Mouse (Mus musculus) adrenal gland, adult 2 months (tissue): ENCODE results near the gene Slc25a25. TPM values are rescaled to one million over a fixed set of nuclear protein-coding genes. Genes with fewer than 3 reads are reported as not detected.

Source experiments
- DNase-seq: peaks from one replicate; pipeline ENCODE4 v3.0.0; 2021
- polyA plus RNA-seq: library from polyadenylated mRNA; depleted of rRNA; stranded (reverse); fragments of >200 nt; gene quantifications from 2 replicates; pipeline ENCODE4 v1.2.3, GENCODE M21; 2012; rRNA removed
- total RNA-seq, 2 experiments: library from RNA; stranded (reverse); gene quantifications; 2 replicates each; pipeline ENCODE4 v1.2.3; 2021

Slc25a25 gene
- total and polyA plus RNA-seq, 3 experiments = 34.0 to 79.5 (median 35.2) TPM

DNA sequence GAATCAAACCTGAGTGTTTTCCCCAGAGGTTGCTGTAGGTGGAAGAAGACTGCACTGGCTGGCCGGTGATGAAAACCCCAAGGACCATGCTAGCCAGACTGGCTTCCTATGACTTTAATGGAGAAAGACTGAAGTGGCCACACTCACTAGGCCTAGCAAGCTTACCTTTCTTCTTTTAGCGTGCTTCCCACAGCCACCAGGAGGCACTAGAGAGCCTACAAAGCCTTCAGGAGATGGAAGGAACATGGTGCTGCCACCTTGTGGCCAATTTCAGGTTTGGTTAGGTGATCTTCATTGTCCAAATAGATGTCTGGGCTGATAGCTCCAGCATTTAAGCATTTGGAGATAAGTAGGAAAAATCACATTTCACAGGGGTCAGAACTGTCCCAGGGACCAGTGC is 46.6 kb downstream of the Slc25a25 start:
- peak; percentile 90 for DNase-seq

DNA sequence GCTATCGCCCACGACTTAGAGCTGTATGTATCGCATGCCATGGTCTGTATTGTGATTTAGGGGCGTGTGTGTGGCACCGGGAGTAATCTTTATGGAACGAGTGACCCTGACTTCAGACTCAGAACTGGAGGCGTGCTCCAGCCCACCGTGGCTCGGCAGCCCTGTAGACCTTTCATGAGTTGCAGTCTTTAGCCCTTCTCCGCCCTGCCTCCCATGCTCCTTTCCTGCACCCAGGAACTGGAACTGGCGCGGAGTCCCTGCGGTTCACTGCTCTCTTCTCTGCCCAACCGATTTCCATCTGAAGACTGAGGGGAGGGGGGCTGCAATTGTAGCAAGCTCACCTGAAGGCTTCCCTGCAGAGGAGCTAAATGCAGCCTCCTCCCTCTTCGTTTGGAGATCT is 54.5 kb downstream of the Slc25a25 start:
- DNase-seq = no peak

DNA sequence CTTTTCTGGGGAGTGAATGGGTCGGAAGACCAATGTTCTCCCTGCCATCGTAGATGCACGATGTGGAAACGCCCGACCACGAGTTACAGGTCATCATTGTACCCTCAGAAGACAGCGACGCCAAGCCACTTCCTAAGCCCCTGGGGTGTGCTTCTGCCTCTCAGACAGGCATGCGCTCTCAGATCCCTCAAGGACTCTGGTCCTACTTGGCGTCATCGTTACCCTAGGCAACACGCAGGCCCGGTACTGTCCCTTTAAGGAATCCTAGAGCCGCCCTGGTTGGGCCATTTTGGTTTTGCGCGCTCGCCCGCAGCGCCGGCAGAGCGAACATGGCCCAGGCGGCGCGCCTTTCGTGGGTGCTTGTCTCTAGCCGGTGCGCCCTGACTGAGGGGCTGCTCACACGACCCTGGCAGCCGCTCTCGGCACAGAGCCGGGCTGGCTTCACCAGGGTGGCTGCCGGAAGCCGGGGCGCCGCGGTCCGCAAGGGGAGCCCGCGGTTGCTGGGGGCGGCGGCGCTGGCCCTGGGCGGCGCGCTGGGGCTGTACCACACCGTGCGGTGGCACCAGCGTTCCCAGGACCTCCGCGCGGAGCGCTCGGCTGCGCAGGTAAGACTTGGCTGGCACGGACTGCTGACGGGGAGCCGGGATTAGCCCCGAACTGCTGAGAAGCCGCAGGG is 55.2 kb downstream of the Slc25a25 start:
- peak; percentile 94 for DNase-seq

DNA sequence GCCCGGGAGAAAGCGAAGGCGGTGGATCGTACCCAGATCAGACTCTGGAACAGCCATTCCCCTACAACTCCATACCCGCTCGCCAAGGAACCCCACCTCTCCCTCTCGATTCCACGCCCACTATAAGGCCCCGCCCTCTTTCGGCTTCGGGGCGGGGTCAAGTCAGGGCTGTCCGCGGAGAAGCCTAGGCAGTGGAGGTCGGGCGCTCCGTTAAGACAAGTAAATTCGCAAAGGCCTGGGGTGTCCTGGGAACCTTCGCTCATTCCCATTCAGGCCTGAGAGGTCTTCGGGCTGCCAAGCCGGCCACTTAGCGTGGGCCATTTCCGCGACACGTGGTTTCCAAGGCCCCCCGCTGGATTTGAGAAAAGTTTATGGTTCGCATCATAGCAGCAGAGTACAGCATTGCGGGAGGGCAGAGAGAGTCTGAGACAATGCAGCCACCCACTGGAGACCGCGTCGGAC is 55.7 kb downstream of the Slc25a25 start, which contains the start of gene Ptges2:
Ptges2 (plus strand) TSS at position 413 of the 462 bp plus-strand sequence.
- DNase-seq = peak; percentile 95

DNA sequence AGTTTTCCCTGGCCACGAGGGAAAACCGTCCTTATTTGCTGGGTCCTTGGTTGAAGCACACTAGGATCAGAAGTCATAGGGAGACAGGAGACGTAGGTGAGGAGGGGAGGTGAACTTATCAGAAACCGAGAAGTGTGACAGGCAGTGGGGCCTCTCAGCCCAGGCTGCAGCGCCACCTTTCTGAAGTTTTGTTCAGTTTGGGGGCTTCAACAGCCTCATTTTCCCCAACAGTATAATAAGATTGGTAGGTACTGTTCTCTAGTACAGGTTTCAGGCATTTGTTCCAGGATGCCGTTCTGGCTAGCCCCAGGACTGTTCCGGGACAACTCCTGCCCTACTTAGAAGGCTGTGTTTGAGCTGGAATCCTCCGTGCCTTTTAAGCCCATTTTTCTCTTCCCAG is 56.3 kb downstream of the Slc25a25 start:
- DNase-seq = no peak

DNA sequence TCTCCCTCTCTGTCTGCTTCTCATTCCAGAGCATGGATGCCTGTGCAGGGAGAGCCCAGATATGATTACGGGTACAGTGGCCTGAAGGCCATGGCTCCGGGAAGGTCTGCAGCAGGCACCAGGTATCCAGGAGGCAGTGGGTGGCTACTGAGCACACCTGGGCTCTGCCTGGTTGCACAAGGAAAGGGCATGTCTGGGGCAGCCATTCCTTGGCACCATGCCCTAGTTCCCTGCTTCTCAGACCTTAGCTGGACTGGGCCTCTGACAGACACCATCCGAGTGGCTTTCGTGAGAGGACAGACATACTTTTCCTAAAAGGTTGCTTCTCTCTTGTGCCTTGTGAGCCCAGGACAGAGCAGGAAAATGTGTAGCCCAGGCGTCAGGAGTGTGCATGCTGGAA is 59.2 kb downstream of the Slc25a25 start:
- DNase-seq = no peak

DNA sequence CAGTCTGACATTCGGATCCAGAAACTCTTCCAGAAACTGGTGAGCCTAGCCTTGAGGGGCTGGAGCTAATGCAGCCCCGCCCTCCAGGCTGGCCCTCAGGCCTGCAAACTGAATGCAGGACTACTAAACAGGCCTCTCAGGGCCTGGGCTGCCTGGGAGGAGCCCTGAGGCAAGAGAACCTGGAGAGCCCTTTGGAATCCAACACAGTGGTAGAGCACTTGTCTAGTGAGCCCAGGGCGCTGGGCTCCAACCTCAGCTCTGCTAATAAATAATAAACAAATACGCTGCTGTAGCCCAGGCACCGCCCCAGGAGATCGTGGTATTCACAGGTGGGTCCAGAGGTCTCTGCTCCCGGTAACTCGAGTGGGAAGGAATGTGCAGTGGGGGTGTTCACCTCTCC is 60.4 kb downstream of the Slc25a25 start:
- no peak for DNase-seq

DNA sequence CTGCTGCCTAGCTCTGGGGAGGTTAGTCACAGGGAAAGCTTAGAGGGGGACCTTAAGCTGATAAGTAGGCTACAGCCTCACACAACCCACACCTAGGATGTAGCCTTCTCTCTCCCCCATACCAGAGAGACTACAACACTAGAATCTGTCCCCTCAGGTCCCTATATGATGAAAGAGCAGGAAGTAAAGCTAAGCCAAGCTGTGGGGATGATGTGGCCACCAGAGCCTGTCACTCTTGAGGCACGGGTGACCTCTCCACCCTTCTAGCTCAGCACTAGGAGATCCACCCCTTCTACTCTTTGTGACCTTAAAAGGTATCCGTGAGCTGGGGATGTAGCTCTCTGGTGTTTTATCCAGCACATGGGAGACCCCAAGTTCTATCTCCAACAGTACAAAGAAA is 62.1 kb downstream of the Slc25a25 start:
- no peak for DNase-seq

DNA sequence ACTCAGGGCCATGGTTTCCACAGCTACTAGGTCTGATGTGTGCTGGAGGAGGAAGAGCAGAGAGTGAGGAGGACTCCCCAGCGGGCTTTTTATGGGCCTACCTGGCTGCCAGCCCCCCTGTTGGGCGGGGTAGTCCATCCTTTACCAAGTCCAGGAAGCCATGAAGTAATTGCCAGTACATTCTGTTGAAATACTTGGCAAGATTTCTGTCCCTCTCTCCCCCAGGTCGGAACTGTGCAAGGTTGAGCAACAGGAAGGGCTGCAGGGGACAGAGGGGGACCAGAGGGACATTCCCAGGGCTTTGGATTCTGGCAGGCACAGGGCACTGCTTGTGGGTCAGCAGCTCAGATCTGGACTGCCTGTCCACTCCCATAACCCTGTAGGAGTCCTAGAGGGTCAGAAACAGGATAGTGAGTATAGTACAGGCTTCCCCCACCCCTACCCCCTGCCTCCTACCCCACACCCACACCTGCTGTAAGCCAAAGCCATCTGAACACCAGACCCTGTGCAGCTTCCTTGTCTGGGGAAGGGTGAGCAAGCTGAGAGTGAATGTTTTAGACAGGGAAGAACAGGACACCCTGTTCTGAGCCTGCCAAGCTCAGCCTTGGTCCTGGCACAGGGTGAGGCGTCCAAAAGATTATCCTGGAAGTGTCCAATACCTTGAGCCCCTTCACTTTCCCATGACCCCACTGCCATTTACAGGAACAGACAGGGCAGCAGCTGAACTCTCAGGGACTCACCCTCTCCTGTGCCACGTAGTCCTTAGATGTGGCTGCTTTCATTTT is 63.3 kb downstream of the Slc25a25 start, which contains the start of gene Lcn2:
Lcn2 (minus strand) TSS at position 547 of the 785 bp plus-strand sequence.
- peak; percentile 46 for DNase-seq

DNA sequence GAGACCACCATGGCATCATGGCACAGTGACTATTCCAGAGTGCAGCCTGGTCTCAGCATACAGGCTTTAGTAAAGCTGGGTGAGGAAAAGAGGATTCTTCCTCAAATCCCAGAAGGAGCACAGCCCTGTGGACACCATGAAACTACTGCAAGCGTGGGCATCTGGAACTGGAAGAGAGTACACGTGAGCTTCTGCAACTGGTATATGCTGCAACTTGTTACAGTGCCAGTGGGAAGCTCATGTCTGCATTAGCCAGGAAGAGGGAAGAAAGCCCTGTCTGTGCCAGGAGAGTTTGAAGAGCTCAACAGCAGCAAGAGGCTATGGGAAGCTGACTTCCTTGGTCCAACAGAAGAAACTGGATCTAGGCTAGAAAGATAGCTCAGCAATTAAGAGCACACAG is 68.6 kb downstream of the Slc25a25 start:
- DNase-seq = no peak

DNA sequence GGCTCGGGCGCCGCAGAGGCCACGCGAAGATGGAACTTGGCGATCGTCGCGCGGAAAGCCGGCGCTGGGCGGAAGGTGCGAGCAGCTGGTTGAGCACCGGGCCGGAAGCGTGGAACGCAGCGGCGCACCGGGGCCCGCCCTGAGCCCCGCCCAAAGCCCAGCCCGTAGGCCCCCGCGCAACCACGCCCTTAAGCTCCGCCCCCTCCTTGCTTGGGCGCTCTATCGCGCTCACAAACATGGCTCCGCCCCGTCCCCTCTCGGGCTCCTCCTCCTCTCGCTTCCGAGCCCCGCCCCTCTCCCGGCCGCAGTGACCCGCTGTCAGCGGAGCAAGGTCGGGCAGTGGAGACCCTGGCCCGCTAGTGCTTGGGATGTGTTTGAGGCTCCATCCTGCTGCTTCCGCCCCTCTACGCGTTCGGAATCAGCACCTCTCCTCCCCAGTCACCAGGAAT is 69.4 kb downstream of the Slc25a25 start, which contains the start of gene 1110008P14Rik:
1110008P14Rik (minus strand) TSS at position 164 of the 449 bp plus-strand sequence.
- DNase-seq = peak; percentile 98

DNA sequence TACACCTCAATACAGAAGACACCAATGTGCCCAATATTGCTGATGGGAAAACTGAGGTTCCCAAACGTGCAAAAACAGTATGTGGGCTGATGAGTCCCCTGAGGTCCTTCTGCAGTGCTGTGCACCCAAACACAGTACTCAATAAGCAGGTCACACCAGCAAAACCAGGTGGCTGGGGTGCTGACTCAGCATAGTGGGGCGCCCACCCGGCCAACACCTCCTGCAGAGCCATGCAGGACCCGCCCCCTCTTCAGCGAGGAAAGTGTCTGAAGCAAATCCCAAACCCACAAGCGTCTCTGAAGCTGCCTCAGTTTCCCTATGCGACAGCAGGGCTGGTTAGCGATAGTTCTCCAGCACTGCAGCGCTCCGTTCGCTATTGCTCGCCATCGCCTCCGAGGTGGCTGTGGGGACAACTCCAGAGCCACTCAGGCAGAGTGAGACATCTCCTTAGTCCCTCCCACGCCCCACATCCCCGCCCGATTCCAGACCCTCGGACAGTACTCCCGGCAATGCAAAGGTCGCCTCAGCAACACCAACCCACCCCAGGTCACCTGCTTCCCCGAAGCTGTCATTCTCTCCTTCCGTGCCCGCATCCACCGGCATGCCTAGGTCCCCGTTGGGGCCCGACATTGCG is 70.0 kb downstream of the Slc25a25 start:
- no peak for DNase-seq

DNA sequence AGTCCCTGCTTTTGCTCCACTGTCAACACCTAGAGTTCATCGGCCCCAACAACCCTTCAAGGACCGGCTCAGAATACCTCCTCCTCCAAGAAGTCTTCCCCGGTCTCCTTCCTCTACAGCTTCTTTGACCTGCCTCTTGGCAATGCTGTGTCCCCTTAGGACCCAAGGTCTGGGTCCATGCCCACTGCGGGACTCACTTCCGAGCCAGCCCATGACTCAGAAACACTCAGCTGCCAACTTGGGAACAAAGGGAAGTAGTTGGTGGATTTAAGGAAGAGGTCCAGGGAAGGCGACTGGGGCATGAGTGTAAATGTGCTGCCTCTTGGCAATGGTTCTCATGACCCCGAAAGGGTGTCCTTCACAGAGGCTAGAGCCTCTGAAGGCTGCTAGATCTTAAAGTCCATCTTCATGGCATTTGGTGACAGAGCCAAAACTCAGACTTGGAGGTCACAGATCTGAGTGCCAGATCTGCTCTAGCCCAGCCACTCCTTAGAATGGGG is 71.2 kb downstream of the Slc25a25 start:
- peak; percentile 89 for DNase-seq

DNA sequence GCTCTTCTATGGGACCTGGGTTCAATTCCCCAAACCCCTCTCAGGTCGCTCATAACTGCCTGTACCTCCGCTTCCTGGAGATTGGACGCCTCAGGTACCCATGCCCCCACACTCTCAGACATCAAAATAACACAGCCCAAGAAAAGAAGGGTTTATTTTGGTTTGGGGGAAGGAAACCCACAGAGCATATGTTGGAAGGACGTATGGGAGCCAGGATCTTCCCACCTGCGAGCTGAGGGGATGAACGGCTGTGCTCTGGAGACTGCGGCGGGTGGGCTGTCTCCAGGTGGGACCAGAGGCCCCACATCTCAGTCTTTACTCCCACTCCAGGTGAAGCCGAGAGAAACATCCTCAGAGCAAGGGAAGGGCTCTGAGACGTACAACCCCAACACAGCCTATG is 74.3 kb downstream of the Slc25a25 start:
- no peak for DNase-seq

DNA sequence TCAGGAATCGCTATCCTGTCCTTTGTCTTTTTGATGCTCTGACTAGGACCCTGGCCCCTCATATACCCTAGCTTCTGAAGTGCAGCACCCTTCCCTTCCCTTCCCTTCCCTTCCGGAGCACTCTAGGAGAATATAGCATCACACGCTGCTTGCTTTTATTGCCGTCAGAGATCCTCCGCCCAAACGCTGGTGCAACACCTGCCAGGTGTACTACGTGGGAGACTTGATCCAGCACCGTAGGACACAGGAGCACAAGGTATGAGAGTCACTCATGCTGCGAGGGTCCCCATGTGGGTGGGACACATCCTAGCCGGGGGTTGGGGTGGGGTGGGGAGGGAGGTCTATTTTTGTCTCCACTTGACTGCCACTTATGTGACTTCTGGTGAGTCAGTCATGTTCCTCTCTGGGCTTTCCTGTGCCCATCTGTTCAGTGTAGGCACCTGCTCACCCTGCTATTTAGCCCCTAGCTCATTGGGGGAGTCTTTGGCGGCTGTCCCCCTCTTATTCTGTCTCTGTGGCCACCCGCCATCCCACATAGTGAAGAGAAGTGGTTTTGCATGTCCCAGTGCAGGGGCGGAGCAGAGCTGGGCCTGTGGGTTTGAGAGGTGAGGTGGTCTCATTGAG is 75.8 kb downstream of the Slc25a25 start:
- DNase-seq = no peak

DNA sequence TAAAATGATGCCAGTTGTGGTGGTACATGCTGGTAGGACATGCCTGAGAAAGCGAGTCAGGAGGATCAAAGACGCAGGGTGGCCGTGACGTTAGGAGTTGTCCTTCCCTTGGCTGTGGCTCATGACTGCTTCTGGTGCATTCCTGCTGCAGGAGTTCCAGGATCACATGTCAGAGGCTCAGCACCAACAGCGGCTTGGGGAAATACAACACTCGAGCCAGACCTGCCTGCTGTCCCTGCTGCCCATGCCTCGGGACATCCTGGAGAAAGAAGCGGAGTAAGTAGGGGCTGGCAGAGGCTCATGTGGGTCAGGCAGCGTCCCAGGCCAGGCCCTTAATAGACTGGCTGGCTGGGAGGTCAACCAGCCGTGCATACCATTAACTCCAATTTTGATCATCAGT is 77.1 kb downstream of the Slc25a25 start:
- DNase-seq = no peak

DNA sequence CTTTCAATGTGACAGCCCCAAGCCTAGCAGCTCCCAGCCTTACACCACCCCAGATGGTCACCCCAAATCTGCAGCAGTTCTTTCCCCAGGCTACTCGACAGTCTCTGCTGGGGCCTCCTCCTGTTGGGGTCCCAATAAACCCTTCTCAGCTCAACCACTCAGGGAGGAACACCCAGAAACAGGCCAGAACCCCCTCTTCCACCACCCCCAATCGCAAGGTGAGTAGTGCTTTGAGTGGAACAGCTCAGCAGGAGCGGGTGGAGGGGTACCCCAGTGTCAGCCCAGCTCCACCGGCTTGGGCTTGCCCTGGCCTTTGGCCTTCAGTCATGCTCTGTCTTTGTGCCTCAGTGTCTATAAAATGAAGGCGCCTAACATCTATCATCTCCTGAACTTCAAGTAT is 83.9 kb downstream of the Slc25a25 start:
- DNase-seq = no peak

Other genes with a start within 250 kb of the Slc25a25 start
- gene Pomt1, start 214.9 kb downstream of the Slc25a25 start, total RNA-seq = 10 to 100 TPM; 32.5 to 40.4 TPM
- 42.8 and 49.6 TPM in 2 replicates for gene Pomt1, start 214.9 kb downstream of the Slc25a25 start, polyA plus RNA-seq
- gene Uck1, start 191.3 kb downstream of the Slc25a25 start, total RNA-seq = 100 to 1,000 TPM; 116 to 148 TPM
- gene Uck1, start 191.3 kb downstream of the Slc25a25 start, polyA plus RNA-seq = 202 and 249 TPM in 2 replicates
- gene Golga2, start 164.1 kb downstream of the Slc25a25 start, total RNA-seq = 10 to 100 TPM; 81.1 to 82.9 TPM
- 25.8 and 31.5 TPM in 2 replicates for gene Golga2, start 164.1 kb downstream of the Slc25a25 start, polyA plus RNA-seq
- gene Swi5, start 163.4 kb downstream of the Slc25a25 start, total RNA-seq = 100 to 1,000 TPM; 324 to 358 TPM
- 317 and 318 TPM in 2 replicates for gene Swi5, start 163.4 kb downstream of the Slc25a25 start, polyA plus RNA-seq
- gene Ciz1, start 99.1 kb downstream of the Slc25a25 start, total RNA-seq = 10 to 100 TPM; 54.0 to 94.0 TPM
- 290 and 303 TPM in 2 replicates for gene Ciz1, start 99.1 kb downstream of the Slc25a25 start, polyA plus RNA-seq
- 10 to 100 TPM; 15.8 to 22.5 TPM for gene Dnm1, start 98.1 kb downstream of the Slc25a25 start, total RNA-seq
- gene Dnm1, start 98.1 kb downstream of the Slc25a25 start, polyA plus RNA-seq = 114 and 144 TPM in 2 replicates
- 100 to 1,000 TPM; 152 to 167 TPM for gene 1110008P14Rik, start 69.5 kb downstream of the Slc25a25 start, total RNA-seq
- 1,060 and 1,061 TPM in 2 replicates for gene 1110008P14Rik, start 69.5 kb downstream of the Slc25a25 start, polyA plus RNA-seq
- gene Lcn2, start 63.2 kb downstream of the Slc25a25 start, total RNA-seq = 1 to 10 TPM; 2.2 to 2.8 TPM
- gene Lcn2, start 63.2 kb downstream of the Slc25a25 start, polyA plus RNA-seq = 0.45 and 2.1 TPM in 2 replicates
- 10 to 100 TPM; 55.3 to 69.6 TPM for gene Ptges2, start 55.5 kb downstream of the Slc25a25 start, total RNA-seq
- 35.6 and 50.7 TPM in 2 replicates for gene Ptges2, start 55.5 kb downstream of the Slc25a25 start, polyA plus RNA-seq
- gene Naif1, start 988 bp downstream of the Slc25a25 start, total RNA-seq = 1 to 10 TPM; 5.1 to 5.9 TPM
- gene Naif1, start 988 bp downstream of the Slc25a25 start, polyA plus RNA-seq = 6.1 and 6.6 TPM in 2 replicates
- gene Fam102a, start 83.9 kb upstream of the Slc25a25 start, total RNA-seq = 10 to 100 TPM; 37.1 to 40.8 TPM
- gene Fam102a, start 83.9 kb upstream of the Slc25a25 start, polyA plus RNA-seq = 40.2 and 43.1 TPM in 2 replicates
- gene Dpm2, start 119.4 kb upstream of the Slc25a25 start, total RNA-seq = 10 to 100 TPM; 52.7 to 67.4 TPM
- gene Dpm2, start 119.4 kb upstream of the Slc25a25 start, polyA plus RNA-seq = 160 and 165 TPM in 2 replicates
- under 1 TPM in 1 of 2 experiments, not detected in 1; 0.29 TPM for gene Pip5kl1, start 123.4 kb upstream of the Slc25a25 start, total RNA-seq
- 0.10 TPM in 1 of 2 replicates, not detected in the other for gene Pip5kl1, start 123.4 kb upstream of the Slc25a25 start, polyA plus RNA-seq
- not detected for gene 9430097D07Rik, start 124.2 kb upstream of the Slc25a25 start, total RNA-seq
- gene 9430097D07Rik, start 124.2 kb upstream of the Slc25a25 start, polyA plus RNA-seq = not detected in 2 replicates
- 10 to 100 TPM in 1 of 2 experiments, 1 to 10 TPM in 1; 5.6 to 14.5 TPM for gene St6galnac4, start 135.7 kb upstream of the Slc25a25 start, total RNA-seq
- 15.4 and 18.5 TPM in 2 replicates for gene St6galnac4, start 135.7 kb upstream of the Slc25a25 start, polyA plus RNA-seq
- gene St6galnac6, start 148.3 kb upstream of the Slc25a25 start, total RNA-seq = 10 to 100 TPM; 55.2 to 55.6 TPM
- gene St6galnac6, start 148.3 kb upstream of the Slc25a25 start, polyA plus RNA-seq = 115 and 122 TPM in 2 replicates
- 10 to 100 TPM; 40.6 to 59.0 TPM for gene Ak1, start 170.3 kb upstream of the Slc25a25 start, total RNA-seq
- gene Ak1, start 170.3 kb upstream of the Slc25a25 start, polyA plus RNA-seq = 66.6 and 67.7 TPM in 2 replicates
- 100 to 1,000 TPM; 100 to 128 TPM for gene Eng, start 195.2 kb upstream of the Slc25a25 start, total RNA-seq
- 266 and 281 TPM in 2 replicates for gene Eng, start 195.2 kb upstream of the Slc25a25 start, polyA plus RNA-seq